Mouse (Mus musculus) lung, adult 2 months (tissue): ENCODE measurements at regions not wholly inside any gene's neighbourhood (a gene's known extent, or its start where the extent isn't known, plus 50 kb on each side); places are given as distances from the start of the nearest gene placed in this dataset.

ENCODE experiments used
- CTCF ChIP-seq: fragments of 200-500 bp; IDR thresholded peaks from 2 replicates; pipeline ENCODE4 v1.5.1; 2011; ENCODE audit warnings: mild to moderate bottlenecking, low read length, control low read depth; ENCODE audit not compliant: insufficient read depth
- POLR2A ChIP-seq: fragments of 200-500 bp; IDR thresholded peaks from 2 replicates; pipeline ENCODE4 v1.6.1; 2011; ENCODE audit warnings: low read depth, mild to moderate bottlenecking, control low read depth, low read length, borderline replicate concordance; ENCODE audit errors: extremely low read depth

- TF ChIP-seq POLR2A (no peak), CTCF (no peak)
Observed at GRCm38 (mm10) chr5:39806643-39807042, 51.4 kb upstream of the Hs3st1 start.
